Mouse (Mus musculus): ENCODE results near the gene Cacna1b. TPM values are rescaled to one million over a fixed set of nuclear protein-coding genes. Genes with fewer than 3 reads are reported as not detected.

The Cacna1b gene
- total RNA-seq, 2 experiments from 2014 or later = 0.03 TPM; not detected in 1

DNA sequence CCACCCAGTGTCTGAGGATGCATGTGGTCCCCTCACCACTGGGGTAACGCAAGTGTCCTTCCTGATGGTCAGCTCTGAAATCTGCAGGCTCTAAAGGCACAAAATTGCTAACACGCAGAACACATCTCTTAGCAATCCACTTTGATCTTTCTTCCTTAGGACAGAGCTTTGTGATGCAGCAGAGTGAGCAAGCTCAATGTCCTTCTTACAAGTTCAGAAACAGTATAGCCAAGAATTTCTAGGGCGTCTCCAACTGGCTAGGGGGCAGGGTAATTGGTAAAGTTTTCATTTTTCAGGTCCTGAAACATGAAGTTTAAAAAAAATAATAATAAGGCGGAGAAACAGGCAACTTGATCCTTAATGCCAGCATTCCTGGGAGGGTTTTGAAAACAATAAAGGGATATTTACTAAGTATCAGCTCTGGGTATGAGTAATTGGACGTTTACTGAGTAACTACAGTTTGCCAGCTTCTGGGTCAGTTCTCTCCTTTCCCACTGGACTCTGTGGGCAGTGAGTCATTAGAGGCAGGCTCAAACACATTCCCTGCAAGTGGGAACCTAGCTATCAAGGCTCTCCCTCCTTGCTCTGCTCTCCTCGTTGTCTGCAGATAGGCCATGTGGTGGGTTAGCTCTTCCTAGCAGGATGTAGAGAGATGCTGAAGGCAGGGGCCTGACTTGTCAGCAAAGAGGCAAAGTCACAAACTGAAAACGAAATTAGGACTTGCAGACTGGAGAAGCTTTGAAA is 200.2 kb downstream of the Cacna1b start:
- intact Hi-C loops (cut with DNase I) = no loop called here
- no peak for DNase-seq (ENCODE audit: low spot score)

DNA sequence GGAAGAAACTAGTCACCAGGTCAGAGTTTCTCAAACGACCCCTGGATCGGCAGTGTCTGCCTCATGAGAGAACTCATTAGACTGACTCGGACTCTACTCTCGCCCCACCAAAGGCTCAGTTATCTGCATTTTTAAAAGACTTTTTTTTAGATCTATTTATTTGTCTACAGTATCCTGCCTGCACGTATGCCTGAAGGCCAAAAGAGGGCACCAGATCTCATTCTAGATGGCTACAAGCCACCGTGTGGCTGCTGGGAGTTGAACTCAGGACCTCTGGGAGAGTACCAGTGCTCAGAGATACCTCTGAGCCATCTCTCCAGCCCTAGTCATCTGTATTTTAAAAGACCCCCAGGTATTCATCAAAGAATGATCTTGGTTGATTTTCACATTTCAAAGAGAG is 201.0 kb downstream of the Cacna1b start:
- no peak for DNase-seq (ENCODE audit: low spot score)
- intact Hi-C loops (cut with DNase I) = no loop called here

DNA sequence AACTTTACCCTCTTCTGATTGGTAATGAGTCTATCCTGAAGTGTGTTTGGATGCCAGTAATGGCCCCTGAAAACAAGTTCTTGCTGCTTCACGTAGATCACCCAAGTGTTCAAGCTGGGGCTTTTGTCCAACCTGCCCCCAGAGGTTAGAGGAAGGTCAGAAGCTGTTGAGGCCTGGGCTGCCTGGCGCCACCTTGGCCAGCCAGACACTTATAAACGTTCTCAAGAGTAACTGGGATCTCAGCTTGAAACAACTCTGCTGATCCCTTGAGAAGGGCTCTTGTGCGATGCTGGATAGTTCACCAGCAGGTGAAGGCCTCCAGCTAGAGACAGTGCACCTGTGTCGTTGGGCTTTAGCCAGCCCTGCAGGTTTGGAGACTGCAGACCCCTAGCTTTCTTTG is 202.8 kb downstream of the Cacna1b start:
- DNase-seq (ENCODE audit: low spot score) = no peak
- intact Hi-C loops (cut with DNase I) = no loop called here

DNA sequence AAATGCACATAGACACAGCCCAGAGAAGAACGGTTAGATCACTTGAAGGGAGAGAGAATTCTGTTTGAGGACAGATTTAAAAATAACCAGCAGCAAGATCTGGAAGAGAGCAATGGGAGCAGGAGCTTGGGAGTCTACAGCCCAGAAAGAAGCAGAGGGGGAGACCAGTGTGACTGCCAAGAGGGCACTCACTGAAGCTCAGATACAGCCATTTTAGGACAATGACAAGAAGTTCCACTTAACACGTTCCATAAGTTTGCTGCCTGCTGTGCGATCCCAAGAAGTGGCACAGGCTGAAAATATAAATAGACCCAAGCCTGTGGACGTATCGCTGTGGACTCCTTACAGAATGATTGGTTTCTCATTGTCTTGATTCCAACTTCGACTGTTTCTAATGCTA is 206.6 kb downstream of the Cacna1b start:
- no peak for DNase-seq (ENCODE audit: low spot score)
- intact Hi-C loops (cut with DNase I) = no loop called here

DNA sequence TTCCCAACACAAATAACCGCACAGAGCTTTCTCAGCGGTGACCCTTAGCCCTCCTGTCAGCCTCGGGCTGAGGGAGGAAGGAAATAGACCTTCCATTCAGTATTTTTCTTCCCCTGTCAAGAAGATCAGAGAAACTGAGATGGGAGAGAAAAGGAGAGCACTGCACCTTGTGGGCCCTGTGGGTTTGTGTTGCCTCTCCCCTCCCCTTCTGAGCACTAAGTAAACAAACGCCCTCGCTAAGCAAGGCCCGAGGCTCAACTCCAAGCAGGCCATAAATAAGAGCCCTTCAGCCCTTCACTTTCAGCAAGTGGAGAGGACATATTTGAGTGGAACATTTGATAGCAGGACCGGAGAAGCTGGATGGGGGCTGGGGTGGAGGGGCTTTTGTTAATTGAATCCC is 209.0 kb downstream of the Cacna1b start:
- intact Hi-C loops (cut with DNase I) = no loop called here
- no peak for DNase-seq (ENCODE audit: low spot score)

Other genes with a start within 250 kb of the Cacna1b start
- gene Ehmt1, start 156.5 kb upstream of the Cacna1b start, total RNA-seq (2021) = 10 to 100 TPM; 31.6 to 36.5 TPM
- gene Arrdc1, start 172.1 kb upstream of the Cacna1b start, total RNA-seq (2021) = 1 to 10 TPM; 5.3 to 6.6 TPM
- gene Zmynd19, start 186.6 kb upstream of the Cacna1b start, total RNA-seq (2021) = 10 to 100 TPM; 16.7 to 16.8 TPM
- 1 to 10 TPM; 3.3 to 4.0 TPM for gene Dph7, start 199.2 kb upstream of the Cacna1b start, total RNA-seq (2021)
- 100 to 1,000 TPM in 1 of 2 experiments, 10 to 100 TPM in 1; 98.7 to 101 TPM for gene Mrpl41, start 211.9 kb upstream of the Cacna1b start, total RNA-seq (2021)
- 10 to 100 TPM; 22.2 to 23.3 TPM for gene Pnpla7, start 212.9 kb upstream of the Cacna1b start, total RNA-seq (2021)